Mouse (Mus musculus): ENCODE data around the gene Gm10964.

- TF ChIP-seq CTCF (IDR thresholded peaks at IDR 0.05; ENCODE audit: insufficient read depth, low read depth, low read length) = no peak
- no peak for TF ChIP-seq POLR2A (IDR thresholded peaks at IDR 0.05; ENCODE audit: insufficient read depth, low read depth, low read length)
Measured at GRCm38 (mm10) chr3:103759261-103759970, 20.2 kb downstream of the Gm10964 start.

Data from olfactory bulb, adult 2 months (tissue).